Mouse (Mus musculus): ENCODE measurements around the gene Cdc42se1. TPM values are rescaled to one million over a fixed set of nuclear protein-coding genes. Genes with fewer than 3 reads are reported as not detected.

Gene Cdc42se1
- polyA plus RNA-seq (2012; rRNA removed) = 76.1 and 93.1 TPM in 2 replicates
- polyA plus RNA-seq (2014; fragmentation: Nextera tagmentation; extraction: Ambion mirVana) = 119 and 126 TPM in 2 replicates

GRCm38 (mm10) chr3:95228148-95228893, at the start of gene Cdc42se1:
TSS of gene Cdc42se1 (plus strand) at chr3:95228732.
- peaks cover 35% of the 10 kb centered on the region for H3K36me3 ChIP-seq (ENCODE audit: control insufficient read depth, insufficient read depth, low read length)
- peak within 1 kb of the TSS; percentile 84 for H3K9ac ChIP-seq (ENCODE audit: low read depth, low read length, severe bottlenecking)
- under 1% methylated on average over 64 of the region's 64 CpGs for WGBS

GRCm38 (mm10) chr3:95178948-95179347, 49.6 kb upstream of the Cdc42se1 start:
- ATAC-seq (ENCODE audit: low FRiP score, low read depth) = no peak
- no peak overlapping the region for H3K4me2 ChIP-seq (replicated peaks; ENCODE audit: low read depth, low read length, severe bottlenecking)
- 0 out of 2 replicates have a peak, but pooled peaks cover 3% of the 10 kb centered on the region for H3K27me3 ChIP-seq (ENCODE audit: control insufficient read depth, insufficient read depth, low read length)
- no peak overlapping the region for H3K4me3 ChIP-seq (replicated peaks; ENCODE audit: low read length)
- WGBS = 82% methylated on average over 5 of the region's 5 CpGs
- no peaks in the 10 kb centered on the region for H3K4me1 ChIP-seq (ENCODE audit: control insufficient read depth, insufficient read depth, low read length)
- DNase-seq (ENCODE audit: low spot score) = no peak
- no peaks in the 10 kb centered on the region for H3K9me3 ChIP-seq (ENCODE audit: control insufficient read depth, low read length)
- H3K27ac ChIP-seq (replicated peaks; ENCODE audit: low read depth, low read length) = no peak overlapping the region
- TF ChIP-seq POLR2A (IDR thresholded peaks at IDR 0.05; ENCODE audit: borderline replicate concordance, extremely low read depth, insufficient read depth, insufficient read length) = no peak
- peaks cover 6% of the 10 kb centered on the region; the same call in 1 of the 2 replicates for H3K36me3 ChIP-seq (ENCODE audit: control insufficient read depth, insufficient read depth, low read length)
- H3K9ac ChIP-seq (ENCODE audit: low read depth, low read length, severe bottlenecking) = no peak overlapping the region

More at GRCm38 (mm10) chr3:95228148-95228893, at the start of gene Cdc42se1:
- ATAC-seq (ENCODE audit: low FRiP score, low read depth) = peak; percentile 87
- Histone ChIP-seq H3K27me3 (ENCODE audit: control insufficient read depth, insufficient read depth, low read length) (no peaks in the 10 kb centered on the region), H3K27ac (replicated peaks; ENCODE audit: low read depth, low read length) (peak within 1 kb of the TSS; percentile 86), H3K9me3 (ENCODE audit: control insufficient read depth, low read length) (no peaks in the 10 kb centered on the region), H3K4me1 (ENCODE audit: control insufficient read depth, insufficient read depth, low read length) (peaks cover 28% of the 10 kb centered on the region), H3K4me3 (replicated peaks; ENCODE audit: low read length) (peak within 1 kb of the TSS; percentile 75), H3K4me2 (replicated peaks; ENCODE audit: low read depth, low read length, severe bottlenecking) (peak within 1 kb of the TSS; percentile 73)
- peak; percentile 83; the same call in 1 of the 2 replicates for TF ChIP-seq POLR2A (IDR thresholded peaks at IDR 0.05; ENCODE audit: borderline replicate concordance, extremely low read depth, insufficient read depth, insufficient read length)
- peak; percentile 94 for DNase-seq (ENCODE audit: low spot score)

- H3K4me2 ChIP-seq (replicated peaks; ENCODE audit: low read depth, low read length, severe bottlenecking) = no peak overlapping the region
- no peak for TF ChIP-seq POLR2A (IDR thresholded peaks at IDR 0.05; ENCODE audit: borderline replicate concordance, extremely low read depth, insufficient read depth, insufficient read length)
- no peaks in the 10 kb centered on the region for H3K4me1 ChIP-seq (ENCODE audit: control insufficient read depth, insufficient read depth, low read length)
- ATAC-seq (ENCODE audit: low FRiP score, low read depth) (no peak), DNase-seq (ENCODE audit: low spot score) (no peak)
- H3K9ac ChIP-seq (ENCODE audit: low read depth, low read length, severe bottlenecking) = no peak overlapping the region
- H3K27me3 ChIP-seq (ENCODE audit: control insufficient read depth, insufficient read depth, low read length) = no peaks in the 10 kb centered on the region
- 66% methylated on average over 3 of the region's 3 CpGs for WGBS
- H3K36me3 ChIP-seq (ENCODE audit: control insufficient read depth, insufficient read depth, low read length) = peaks cover 15% of the 10 kb centered on the region
- H3K9me3 ChIP-seq (ENCODE audit: control insufficient read depth, low read length) = no peaks in the 10 kb centered on the region
- H3K4me3 ChIP-seq (replicated peaks; ENCODE audit: low read length) = no peak overlapping the region
- no peak overlapping the region for H3K27ac ChIP-seq (replicated peaks; ENCODE audit: low read depth, low read length)
Measured at GRCm38 (mm10) chr3:95179890-95180289, 48.6 kb upstream of the Cdc42se1 start.

GRCm38 (mm10) chr3:95181841-95182240, 46.7 kb upstream of the Cdc42se1 start:
- ATAC-seq (ENCODE audit: low FRiP score, low read depth) = no peak
- no peak for DNase-seq (ENCODE audit: low spot score)
- Histone ChIP-seq H3K27me3 (ENCODE audit: control insufficient read depth, insufficient read depth, low read length) (no peaks in the 10 kb centered on the region), H3K4me2 (replicated peaks; ENCODE audit: low read depth, low read length, severe bottlenecking) (no peak overlapping the region), H3K27ac (replicated peaks; ENCODE audit: low read depth, low read length) (no peak overlapping the region), H3K4me1 (ENCODE audit: control insufficient read depth, insufficient read depth, low read length) (no peaks in the 10 kb centered on the region), H3K4me3 (replicated peaks; ENCODE audit: low read length) (no peak overlapping the region), H3K9ac (ENCODE audit: low read depth, low read length, severe bottlenecking) (no peak overlapping the region), H3K9me3 (ENCODE audit: control insufficient read depth, low read length) (no peaks in the 10 kb centered on the region), H3K36me3 (ENCODE audit: control insufficient read depth, insufficient read depth, low read length) (peaks cover 33% of the 10 kb centered on the region)
- WGBS = 69% methylated on average over 1 of the region's 1 CpGs
- no peak for TF ChIP-seq POLR2A (IDR thresholded peaks at IDR 0.05; ENCODE audit: borderline replicate concordance, extremely low read depth, insufficient read depth, insufficient read length)

GRCm38 (mm10) chr3:95184796-95185577, 43.5 kb upstream of the Cdc42se1 start:
- TF ChIP-seq POLR2A (IDR thresholded peaks at IDR 0.05; ENCODE audit: borderline replicate concordance, extremely low read depth, insufficient read depth, insufficient read length) = no peak
- 93% methylated on average over 9 of the region's 9 CpGs for WGBS
- H3K4me1 ChIP-seq (ENCODE audit: control insufficient read depth, insufficient read depth, low read length) = no peaks in the 10 kb centered on the region
- no peaks in the 10 kb centered on the region for H3K9me3 ChIP-seq (ENCODE audit: control insufficient read depth, low read length)
- no peak overlapping the region for H3K9ac ChIP-seq (ENCODE audit: low read depth, low read length, severe bottlenecking)
- ATAC-seq (ENCODE audit: low FRiP score, low read depth) (no peak), DNase-seq (ENCODE audit: low spot score) (no peak)
- H3K4me2 ChIP-seq (replicated peaks; ENCODE audit: low read depth, low read length, severe bottlenecking) = no peak overlapping the region
- no peaks in the 10 kb centered on the region for H3K27me3 ChIP-seq (ENCODE audit: control insufficient read depth, insufficient read depth, low read length)
- peaks cover 62% of the 10 kb centered on the region for H3K36me3 ChIP-seq (ENCODE audit: control insufficient read depth, insufficient read depth, low read length)
- no peak overlapping the region for H3K4me3 ChIP-seq (replicated peaks; ENCODE audit: low read length)
- H3K27ac ChIP-seq (replicated peaks; ENCODE audit: low read depth, low read length) = no peak overlapping the region
